Mouse (Mus musculus) adrenal gland, adult 8-10 months (tissue): ENCODE data around the gene Tacr2. TPM values are rescaled to one million over a fixed set of nuclear protein-coding genes. Genes with fewer than 3 reads are reported as not detected.

Experiments used
- DNase-seq: peaks from one replicate; pipeline ENCODE4 v3.0.0; 2022
- total RNA-seq, 4 experiments: library from RNA; stranded (reverse); gene quantifications; 2 replicates each; pipeline ENCODE4 v1.2.4; 2022

The Tacr2 gene
- total RNA-seq = 10 to 100 TPM; 27.8 to 76.4 (median 46.5) TPM

DNA sequence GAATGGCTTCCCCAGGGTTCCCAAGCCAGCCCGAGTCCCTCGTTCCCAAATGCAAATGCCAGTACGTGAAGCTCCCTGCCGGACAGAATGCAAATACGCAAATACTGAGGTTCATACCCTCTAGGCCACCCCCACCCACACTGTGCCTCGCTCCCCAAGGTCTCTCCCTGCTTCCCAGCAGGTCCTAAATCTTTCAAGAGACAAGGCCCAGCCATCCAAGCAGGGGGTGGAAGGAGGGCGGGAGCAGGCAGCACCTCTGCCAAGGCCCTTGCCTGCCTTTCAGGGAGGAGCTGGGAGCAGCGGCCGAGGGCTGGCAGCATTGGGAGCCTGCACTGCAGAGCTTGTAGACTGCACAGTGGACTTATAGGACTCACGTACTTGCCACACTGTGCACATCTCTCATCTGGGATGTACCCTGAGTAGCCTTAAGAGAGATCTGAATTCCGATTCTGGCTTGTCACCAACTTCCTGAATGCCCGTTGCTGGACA, at the start of gene Tacr2:
Gene Tacr2, plus strand, starts transcription at position 439 of the 489 bp plus-strand sequence.
- peak; percentile 87 for DNase-seq

DNA sequence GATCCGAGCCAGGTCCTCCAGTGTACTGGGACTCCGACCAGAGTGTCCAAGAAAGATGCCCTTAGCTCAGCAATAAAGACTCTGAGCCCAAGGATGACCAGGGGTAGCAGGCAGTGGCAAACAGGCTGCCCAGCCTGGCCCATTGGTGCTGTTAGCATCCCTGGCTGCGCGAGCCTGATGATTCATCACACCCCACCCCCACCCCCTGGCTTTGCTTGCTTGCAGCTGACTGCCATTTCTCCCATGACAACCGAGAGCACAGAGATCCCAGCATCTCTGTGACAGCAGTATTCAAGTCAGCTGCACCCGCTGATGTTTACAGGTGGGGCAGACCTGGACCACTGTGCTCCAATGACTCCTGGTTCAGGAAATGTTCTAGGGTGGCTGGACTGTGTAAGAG, 49.7 kb upstream of the Tacr2 start:
- DNase-seq = no peak

DNA sequence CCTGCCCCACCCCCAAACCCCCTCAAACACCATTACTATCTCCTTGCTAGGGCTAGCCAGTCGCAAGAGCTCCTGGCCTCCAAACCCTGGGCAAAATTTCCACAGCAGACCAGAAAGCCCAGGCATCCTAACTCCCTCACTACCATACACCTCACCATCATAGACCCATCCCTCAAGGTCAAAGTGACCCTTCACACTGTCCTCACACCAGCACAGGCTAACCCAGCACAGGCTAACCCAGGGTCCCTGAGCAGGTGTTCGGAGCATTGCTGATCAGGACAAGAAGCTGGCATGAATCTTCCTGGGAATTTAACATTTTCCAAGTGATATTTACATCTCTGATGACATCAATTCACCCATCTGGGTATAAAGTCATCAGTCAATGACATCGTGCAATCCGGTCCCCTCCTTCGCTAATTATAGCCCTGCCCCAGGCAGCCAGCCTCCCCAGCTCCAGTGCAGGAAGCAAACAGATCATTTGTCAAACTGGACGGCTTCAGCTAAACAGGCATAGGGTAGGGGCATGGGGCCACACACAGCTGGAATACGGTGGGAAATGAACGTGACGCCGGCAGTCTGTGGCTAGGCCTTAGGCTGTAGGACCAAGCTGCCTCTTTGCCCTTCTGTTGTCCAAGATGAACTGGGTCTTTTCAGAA, 43.9 kb upstream of the Tacr2 start:
- DNase-seq = no peak

DNA sequence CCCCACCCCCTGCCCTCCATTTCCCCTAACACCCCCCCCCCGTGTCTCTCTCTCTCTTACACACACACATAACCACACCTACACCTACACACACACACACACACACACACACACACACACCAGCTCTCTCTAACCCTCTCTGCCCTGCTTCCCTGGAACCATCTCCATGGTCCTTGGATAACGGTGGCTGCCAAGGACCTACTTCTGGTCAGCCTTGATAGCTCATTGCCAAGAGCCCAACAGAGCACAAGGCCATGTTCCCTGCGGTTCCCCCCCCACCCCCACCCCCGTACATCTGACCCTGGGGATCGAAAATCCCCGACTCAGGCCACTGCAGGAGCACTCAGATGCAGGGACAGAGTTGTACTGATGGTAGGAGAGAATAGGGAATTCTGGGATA, 40.9 kb upstream of the Tacr2 start:
- peak; percentile 66 for DNase-seq

DNA sequence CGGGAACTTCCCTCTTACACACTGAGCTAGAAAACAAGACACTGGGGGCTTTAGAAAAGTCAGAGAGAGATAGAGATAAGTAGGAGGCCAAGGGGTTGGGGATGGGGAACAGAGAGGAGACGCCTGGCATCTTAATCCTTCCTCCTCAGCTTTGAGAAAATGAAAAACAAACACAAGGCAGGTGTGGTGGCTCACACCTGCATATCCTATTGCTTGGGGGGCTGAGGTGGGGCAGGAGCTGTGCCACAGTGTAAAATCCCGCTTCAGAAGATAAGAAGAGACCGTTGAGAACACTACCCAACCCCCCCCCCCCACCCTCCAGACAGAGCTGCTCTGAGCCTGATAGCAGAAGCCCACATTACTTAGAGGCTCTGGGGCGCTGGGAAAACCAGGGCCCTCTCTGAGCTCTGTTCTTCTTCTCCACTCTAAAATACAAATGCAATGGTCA, 37.0 kb upstream of the Tacr2 start:
- DNase-seq = no peak

DNA sequence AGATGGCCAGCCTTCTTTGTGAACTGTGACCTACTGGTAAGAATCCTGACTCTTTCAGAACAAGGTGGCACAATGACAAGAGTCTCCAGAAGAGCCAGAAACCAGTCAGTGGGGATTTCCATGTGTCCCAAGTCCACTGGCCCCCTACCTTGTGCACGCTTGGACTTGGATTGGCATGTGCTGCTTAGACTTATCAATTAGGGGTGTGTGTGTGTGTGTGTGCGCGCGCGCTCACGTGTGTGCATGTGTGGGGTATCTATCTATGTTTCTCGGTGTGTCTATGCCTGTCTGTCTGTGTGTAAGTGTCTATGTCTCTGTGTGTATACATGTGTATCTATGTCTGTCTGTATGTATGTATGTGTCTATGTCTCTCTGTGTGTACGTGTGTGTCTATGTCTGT, 36.6 kb upstream of the Tacr2 start:
- no peak for DNase-seq

DNA sequence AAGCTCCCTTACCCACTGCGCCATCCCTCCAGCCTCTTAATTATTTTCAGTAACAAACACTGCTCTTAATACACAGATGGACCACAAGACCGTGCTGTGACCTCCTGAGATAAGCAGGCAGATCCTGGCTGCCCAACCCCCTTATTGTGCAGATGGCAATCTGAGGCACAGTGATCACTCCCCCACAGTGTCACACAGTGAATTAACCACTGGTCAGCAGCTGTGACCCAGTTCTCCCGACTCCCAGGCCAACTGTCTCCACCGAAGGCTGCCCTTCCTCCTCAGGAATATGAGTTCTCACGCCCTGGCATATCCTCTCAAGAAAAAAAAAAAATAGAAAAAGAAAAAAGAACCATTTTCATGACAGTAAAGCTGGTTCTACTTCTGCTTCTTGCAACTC, 35.6 kb upstream of the Tacr2 start:
- DNase-seq = no peak

DNA sequence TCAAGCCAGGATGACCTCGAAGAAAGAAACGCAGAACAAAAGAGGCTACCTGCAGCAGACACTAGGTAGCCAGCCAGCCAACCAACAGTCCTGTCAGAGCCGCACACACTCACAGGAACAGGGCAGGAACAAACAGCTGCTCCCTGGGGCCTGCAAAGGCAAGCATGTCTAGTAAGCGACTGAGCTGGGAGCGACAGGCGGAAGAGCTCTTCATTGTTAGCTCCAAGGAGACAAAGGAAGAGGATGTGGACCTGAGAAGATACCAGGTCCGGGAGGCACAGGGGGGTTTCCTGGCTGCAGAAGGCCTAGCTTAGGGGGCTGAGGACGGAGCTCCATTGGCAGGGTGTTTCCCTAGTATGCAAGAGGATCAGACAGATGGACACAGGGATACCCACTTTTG, 35.0 kb upstream of the Tacr2 start:
- no peak for DNase-seq

DNA sequence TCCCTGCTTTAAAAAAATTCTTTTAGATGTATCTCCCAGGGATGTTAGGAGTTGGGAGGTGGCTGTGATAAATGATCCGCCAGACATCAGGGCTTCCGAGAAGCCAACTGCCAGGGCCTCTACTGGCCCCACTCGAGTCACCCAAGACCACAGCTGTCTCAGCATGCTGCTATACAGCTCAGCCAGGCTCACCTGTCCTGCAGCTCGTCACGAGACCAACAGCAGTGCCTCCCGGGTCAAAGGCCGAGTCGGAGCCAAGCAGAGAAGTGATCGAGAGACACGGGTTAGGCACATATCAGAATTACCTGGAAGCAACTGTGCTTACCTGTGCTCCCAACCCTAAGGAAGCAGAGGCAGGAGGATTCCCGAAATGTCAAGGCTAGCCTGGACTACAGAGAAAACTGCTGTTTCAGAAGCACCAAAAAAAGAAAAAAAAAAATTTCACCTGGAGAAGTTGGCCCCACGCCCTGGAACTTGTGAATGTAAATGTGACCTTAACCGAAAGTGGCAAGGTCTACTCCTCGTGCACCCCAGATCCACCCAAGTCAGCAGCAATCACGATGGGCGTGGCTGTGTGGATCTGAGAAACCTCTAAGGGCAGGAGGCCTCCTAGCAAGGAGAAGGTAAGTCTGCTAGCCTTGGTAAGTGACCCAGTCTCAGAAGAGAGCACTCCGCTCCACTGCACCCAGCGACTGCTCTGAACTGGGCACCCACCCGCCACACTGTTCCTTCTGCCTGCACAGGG, 34.0 kb upstream of the Tacr2 start:
- DNase-seq = no peak

DNA sequence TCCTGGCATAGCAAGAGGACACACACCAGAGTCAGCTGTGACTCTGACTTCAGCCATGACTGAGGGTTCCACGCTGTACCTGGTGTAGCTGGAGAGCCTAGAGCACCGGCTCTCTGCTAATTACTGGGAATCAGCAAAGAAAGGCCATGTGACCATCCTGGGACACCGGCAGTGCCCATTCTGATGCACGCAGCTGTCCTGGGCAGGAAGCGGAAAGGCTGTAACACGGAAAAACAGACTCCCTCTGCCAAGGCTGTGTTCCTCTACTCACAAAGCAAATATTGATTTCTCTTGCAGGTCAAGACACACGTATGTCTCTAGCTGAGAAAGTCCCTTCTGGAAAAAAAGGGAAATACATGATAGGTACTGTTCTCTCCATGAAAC, 33.5 kb upstream of the Tacr2 start:
- no peak for DNase-seq

DNA sequence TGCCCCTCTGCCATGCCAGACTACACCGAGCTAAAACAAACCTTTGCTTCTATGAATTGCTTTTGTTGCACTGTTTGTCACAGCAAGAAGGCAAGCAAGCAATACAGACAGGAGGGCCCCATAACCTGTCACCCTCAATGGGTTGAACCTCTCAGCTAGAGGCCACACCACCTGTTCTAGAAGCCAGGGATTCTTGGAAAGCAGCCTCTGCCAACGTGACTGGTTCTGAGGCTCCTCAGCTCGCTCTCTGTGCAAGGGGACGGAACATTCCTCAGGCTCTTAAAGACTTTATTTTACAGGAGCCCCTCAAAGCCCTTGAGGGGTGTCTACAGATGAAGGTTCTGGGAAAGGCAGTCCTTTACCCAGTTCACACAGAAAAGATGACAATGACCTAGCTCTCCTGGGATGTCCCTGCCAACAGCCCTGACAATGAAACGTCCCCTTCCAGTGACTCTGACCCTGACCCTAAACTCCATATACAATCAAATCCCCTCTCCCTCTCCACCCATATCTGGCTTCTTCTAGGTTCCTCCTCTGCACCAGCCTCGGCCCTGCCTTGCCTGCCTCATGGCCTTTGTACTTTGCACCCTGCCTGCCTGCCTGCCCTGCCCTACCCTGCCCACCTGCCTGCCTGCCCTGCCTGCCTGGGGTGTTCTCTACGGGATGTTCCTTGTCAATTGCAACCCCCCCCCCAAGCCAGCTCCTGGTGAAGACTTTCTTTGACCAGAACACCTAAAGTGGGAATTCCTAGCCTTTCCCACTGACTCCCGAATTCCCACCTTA, 31.3 kb upstream of the Tacr2 start:
- DNase-seq = no peak

DNA sequence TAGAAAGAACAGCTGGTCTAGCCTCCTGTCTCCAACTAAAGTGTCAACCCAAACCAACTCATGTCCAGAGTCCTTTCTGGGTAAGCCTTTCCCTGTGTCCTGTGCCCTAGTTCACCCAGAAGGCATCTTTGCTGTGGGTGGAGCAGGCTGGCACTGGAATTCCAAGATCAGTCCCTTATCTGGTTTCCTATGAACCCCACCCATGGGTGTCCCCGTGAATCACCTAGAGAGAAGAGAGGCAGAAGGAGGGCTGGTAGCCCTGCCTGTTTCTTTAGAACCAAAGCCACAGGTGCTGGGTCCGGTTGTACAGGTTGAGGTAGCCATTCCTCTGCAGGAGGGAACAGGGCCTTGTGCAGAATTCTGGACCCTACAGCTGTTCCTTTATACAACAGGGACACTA, 30.6 kb upstream of the Tacr2 start:
- no peak for DNase-seq

DNA sequence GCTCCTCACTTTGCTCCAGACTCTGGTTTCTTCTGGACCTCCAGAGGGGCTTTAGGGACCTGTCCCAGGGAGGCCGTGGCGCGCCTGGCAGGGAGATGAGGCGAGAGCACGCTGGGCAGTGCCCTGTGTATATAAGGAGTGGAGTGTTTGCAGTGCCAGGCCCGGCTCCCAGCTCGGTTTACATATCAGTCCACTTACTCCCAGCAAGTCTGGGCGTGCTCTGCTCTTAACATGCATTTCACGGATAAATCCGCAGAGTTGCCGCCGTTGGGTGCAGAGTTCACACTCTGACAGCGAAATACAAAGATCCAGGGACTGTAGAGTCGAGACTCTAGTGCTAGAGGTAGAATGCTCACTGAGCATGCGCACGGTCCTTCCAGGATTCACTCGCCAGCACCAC, 29.5 kb upstream of the Tacr2 start:
- DNase-seq = no peak

DNA sequence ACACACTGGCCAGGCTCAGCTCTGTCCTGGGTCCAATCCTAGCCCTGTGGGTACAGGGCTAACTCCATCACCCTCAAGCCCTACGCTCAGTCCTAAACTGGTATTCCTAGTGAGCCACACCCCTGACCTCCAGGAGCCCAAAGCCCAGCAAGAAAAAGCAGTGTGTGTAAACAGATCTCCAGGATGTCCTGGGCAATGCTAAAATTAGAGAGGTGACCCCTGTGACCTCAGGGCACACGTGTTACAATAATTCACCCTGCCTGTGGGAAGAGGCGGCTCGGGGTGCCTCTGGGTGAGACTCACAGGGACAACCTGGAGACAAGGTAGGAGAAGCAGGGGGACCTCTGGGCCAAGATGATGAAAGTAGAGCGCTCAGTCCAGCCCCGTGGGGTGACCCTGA, 28.0 kb upstream of the Tacr2 start:
- peak; percentile 41 for DNase-seq

DNA sequence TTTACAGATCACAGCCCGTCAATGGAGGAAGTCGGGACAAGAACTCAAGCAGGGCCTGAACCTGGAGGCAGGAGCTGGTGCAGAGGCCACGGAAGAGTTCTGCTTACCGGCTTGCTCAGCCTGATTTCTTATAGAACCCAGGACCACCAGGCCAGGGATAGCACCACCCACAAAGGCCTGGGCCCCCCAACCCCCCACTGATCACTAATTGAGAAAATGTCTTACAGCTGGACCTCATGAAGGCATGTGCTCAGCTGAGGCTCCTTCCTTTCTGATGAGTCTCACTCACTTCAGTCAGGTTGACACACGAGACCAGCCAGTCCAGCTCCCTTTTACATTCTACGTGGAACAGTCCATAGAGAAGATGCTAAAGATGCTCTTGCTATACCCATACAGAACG, 26.4 kb upstream of the Tacr2 start:
- no peak for DNase-seq

DNA sequence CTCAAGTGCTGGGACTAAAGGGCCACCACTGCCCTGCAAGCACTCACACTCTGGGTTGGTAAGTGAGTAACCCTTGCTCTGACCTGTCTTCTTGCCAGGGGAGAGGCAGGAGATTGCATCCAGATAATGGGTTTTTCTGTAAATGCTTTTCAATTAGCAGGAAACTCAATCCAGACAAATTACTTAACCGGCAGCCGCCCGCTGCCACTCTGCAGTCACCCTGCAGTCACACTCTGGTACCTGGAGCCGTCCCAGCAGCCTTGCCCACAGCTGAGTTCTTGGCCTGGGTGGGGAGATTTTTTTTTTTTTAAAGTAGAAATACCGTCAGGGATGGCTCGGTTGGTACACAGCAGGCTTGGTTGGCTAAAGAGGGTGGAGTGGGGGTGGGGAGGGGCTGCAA, 24.1 kb upstream of the Tacr2 start:
- DNase-seq = no peak

DNA sequence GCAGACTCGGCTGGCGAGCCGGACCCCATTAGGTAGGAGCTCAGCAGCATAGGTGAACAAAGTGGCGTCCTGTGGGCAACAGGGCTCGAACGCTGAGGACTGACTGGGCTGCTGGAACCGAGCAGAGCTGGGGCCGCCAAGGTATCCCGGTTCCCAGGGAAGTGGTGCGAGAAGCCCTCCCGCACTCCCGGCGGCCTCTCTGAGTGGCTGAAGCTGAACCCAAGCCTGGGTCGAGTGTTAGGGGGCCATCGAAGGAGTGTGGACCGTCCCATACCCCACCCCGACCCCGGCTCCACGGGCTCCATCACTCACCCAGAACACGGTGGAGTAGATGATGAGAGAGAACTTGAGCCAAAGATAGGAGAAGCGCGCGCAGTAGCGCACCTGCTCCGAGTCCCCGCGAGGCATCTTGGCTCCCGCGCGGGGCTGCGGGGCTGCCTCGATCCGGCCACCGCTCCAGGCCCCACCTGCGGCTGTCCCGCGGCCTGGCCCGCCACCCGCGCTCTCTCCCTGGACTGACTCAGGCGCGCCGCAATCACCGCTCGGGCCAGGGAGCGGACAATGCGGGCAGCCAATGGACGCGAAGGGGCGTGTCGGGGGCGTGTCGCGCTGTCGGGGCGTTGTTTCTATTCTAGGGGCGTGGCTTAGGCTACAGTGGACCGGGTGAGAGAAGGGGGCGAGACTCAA, 21.4 kb upstream of the Tacr2 start, which contains the start of gene Tspan15:
Gene Tspan15, minus strand, starts transcription at position 544 of the 687 bp plus-strand sequence.
- DNase-seq = peak; percentile 94

DNA sequence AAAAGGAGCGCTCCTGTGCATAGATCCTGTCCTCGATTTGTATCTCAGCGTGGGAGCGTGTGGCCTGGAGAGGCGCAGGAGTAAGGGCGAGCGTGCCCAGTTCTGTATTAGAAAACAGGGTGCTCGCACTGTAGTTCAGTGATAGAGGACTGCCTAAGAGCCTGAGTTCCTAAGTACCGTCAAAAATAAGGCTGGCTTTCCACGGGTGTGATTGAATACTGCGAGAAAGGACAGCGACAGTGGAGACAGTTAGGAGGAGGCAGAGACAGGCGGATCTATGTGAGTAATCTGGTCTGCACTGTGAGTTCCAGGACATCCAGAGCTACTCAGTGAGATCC, 20.9 kb upstream of the Tacr2 start:
- no peak for DNase-seq

DNA sequence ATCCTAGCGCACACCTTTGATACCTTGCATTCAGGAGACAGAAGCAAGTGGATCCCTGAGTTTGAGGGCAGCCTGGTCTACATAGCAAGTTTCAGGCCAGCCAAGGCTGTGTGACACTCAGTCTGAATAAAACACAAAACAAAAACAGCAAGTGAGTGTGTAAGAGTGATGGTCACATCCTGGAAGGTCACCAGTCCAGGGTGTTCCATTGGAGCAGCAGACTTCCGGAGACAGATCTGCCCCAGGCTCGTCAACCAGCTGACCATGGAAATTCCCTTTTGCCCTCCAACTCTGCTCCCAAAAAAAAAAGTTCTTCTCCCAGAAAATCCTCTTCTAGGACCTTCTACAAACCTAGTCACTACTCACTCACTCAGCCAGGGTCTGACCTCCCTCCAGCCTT, 20.4 kb upstream of the Tacr2 start:
- DNase-seq = no peak

DNA sequence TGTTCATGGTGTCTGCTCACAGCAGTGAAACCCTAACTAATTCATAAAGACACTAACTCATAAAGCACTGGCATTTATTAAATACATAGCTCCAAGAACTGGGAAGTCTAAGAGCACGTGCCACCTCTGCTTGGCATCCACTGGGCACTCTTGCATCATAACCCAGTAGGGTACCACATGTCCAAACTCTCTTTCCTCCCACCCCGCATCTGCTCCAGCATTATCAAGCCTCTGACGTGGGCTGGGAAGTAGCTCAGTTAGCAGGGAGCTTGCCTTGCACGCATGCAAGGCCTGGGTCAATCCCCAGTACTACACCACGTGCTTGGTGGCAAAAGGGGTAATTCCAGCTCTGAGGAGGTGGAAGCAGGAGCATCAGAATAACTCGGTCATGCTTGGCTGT, 16.1 kb upstream of the Tacr2 start:
- no peak for DNase-seq

DNA sequence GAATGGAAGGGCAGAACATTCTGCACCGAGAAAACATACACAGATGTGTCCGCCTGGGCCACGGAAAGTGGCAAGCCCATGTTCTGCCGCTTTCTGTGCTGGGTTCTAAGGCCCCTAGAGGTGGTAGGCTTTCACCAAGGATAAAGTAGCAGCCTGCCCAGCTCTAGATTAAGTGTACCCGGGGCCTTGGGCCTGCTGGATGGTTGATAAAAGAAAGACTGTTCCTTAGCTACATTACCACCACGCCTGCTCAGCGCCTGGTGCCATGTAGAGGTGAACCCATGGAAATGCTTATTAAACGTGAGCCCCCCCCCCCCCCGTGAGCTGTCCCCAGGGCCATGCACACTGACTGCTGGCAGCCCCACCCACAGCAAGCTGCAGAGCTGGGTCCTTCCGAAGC, 15.0 kb upstream of the Tacr2 start:
- no peak for DNase-seq

DNA sequence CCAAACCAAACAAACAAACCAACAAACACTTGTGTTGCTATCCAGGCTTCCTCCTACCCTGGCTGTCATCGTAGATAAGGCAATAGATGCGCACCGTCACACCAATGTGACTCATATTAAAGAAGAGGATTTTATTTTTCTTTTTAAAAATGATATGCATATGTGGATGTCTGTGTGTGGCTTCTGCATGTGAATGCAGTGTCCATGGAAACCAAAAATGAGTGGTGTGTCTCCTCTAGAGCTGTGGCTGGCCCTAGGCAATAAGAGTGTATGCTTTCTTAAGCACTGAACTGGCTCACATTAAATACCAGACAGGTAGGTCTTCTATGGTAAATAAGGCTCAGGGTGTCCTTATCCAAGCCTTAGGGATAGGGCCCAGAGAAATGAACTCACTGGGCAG, 13.6 kb upstream of the Tacr2 start:
- no peak for DNase-seq

DNA sequence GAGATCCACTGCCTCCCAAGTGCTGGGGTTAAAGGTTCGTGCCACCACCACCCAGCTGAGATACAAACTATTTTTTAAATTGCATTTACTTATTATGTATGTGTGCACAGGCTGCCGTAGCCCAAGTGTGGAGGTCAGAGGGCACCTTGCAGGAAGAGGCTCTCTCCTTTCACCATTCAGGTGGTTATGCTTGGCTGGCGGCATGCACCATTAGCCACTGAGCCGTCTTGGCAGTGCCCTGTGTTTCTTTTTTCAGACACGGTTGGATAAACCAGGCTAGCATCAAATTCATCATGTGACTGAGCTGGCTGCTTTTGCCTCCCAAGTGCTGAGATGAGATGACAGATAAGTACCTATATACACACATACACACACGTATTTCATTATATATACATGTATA, 13.0 kb upstream of the Tacr2 start:
- DNase-seq = no peak
